10 mouse cellular contexts compared by ENCODE assay signal in genomic region chr7:30295103-30295502, GRCm38 (mm10). TPM values are rescaled to one million over a fixed set of nuclear protein-coding genes. Genes with fewer than 3 reads are reported as not detected.
DNase-seq lines count a peak whose midpoint lies in the region; ATAC-seq lines count a peak whose summit lies in the region.
"Had no signal": no experiment of that assay in that cellular context is flagged by ENCODE, and none has a peak within 500 bp of the region (broad histone marks: within the 10 kb centered on the region; RNA-seq: fewer than 3 reads in every experiment).

No protein-coding gene starts in this region.

- no peaks in the 10 kb centered on the region for H3K27me3 ChIP-seq in heart, embryonic 16.5 days (ENCODE audit: control insufficient read depth, insufficient read depth, low read length)
- H3K27me3 ChIP-seq in liver, embryonic 12.5 days (replicated peaks): peaks cover 20% of the 10 kb centered on the region
- H3K27me3 ChIP-seq: forebrain, embryonic 15.5 days; limb, embryonic 13.5 days had no signal

- peak; percentile 59; the same call in 1 of the 2 replicates for ATAC-seq in heart, embryonic 16.5 days (replicated peaks; ENCODE audit: extremely low read depth, insufficient read depth, low FRiP score)
- no peak for ATAC-seq in inflammation-experienced regulatory T-cells, adult 6 months
- no peak for ATAC-seq in liver, embryonic 12.5 days
- ATAC-seq: forebrain, embryonic 15.5 days had no signal

- H3K9ac ChIP-seq in heart, embryonic 16.5 days (ENCODE audit: low read length): no peak overlapping the region
- no peak overlapping the region for H3K9ac ChIP-seq in liver, embryonic 12.5 days
- H3K9ac ChIP-seq: forebrain, embryonic 15.5 days; limb, embryonic 13.5 days had no signal

- no peak overlapping the region for H3K27ac ChIP-seq in heart, embryonic 16.5 days (ENCODE audit: low read length)
- H3K27ac ChIP-seq in liver, embryonic 12.5 days: no peak overlapping the region
- H3K27ac ChIP-seq: forebrain, embryonic 15.5 days; limb, embryonic 13.5 days had no signal

- H3K4me2 ChIP-seq in heart, embryonic 16.5 days (ENCODE audit: low read depth, low read length): no peak overlapping the region
- no peak overlapping the region for H3K4me2 ChIP-seq in liver, embryonic 12.5 days
- H3K4me2 ChIP-seq: limb, embryonic 13.5 days had no signal

- no peaks in the 10 kb centered on the region for H3K36me3 ChIP-seq in heart, embryonic 16.5 days (ENCODE audit: control insufficient read depth, insufficient read depth)
- no peaks in the 10 kb centered on the region for H3K36me3 ChIP-seq in liver, embryonic 12.5 days

- 26% methylated on average over 10 of the region's 10 CpGs for WGBS in heart, embryonic 16.5 days
- WGBS in liver, embryonic 12.5 days (ENCODE audit: insufficient replicate concordance): 44% methylated on average over 10 of the region's 10 CpGs

- 0 out of 2 replicates have a peak, but pooled peaks cover 2% of the 10 kb centered on the region for H3K4me1 ChIP-seq in heart, embryonic 16.5 days (ENCODE audit: control insufficient read depth, insufficient read depth, low read length)
- 0 out of 2 replicates have a peak, but pooled peaks cover 5% of the 10 kb centered on the region for H3K4me1 ChIP-seq in liver, embryonic 12.5 days

- intact Hi-C loops in left cerebral cortex, postnatal 14 days (cut with DNase I): no loop called here

- DNase-seq in left cerebral cortex, adult 18-20 months (ENCODE audit: low spot score in 2 of 2): peak; percentile 47 to 51
- no peak for DNase-seq in left cerebral cortex, postnatal 14 days (ENCODE audit: low spot score in 2 of 2)
- DNase-seq in NIH3T3 (ENCODE audit: low read depth): peak; percentile 74
- DNase-seq in cerebellum, adult 11 months: peak; percentile 93
- no peak for DNase-seq in thymus, postnatal 10 days (ENCODE audit: low spot score in 2 of 2)

- no peak overlapping the region for H3K4me3 ChIP-seq in heart, embryonic 16.5 days (ENCODE audit: low read length)
- H3K4me3 ChIP-seq in liver, embryonic 12.5 days: no peak overlapping the region
- H3K4me3 ChIP-seq: forebrain, embryonic 15.5 days; limb, embryonic 13.5 days had no signal

- H3K9me3 ChIP-seq in heart, embryonic 16.5 days (replicated peaks; ENCODE audit: control insufficient read depth, low read length): no peaks in the 10 kb centered on the region
- no peaks in the 10 kb centered on the region for H3K9me3 ChIP-seq in liver, embryonic 12.5 days (replicated peaks)
- H3K9me3 ChIP-seq: forebrain, embryonic 15.5 days; limb, embryonic 13.5 days had no signal

RNA-seq across cellular contexts. Expression of gene Clip3, which starts 3.6 kb away (rescaled TPM):
- total RNA-seq in left cerebral cortex, adult 18-20 months (2021): 100 to 1,000 TPM; 443 to 457 TPM
- 100 to 1,000 TPM; 499 to 503 TPM for total RNA-seq in left cerebral cortex, postnatal 14 days (2021)
- 7.0 and 8.0 TPM in 2 replicates for polyA plus RNA-seq in heart, embryonic 16.5 days (2015; fragmentation: Nextera tagmentation; extraction: Ambion mirVana)
- polyA plus RNA-seq in inflammation-experienced regulatory T-cells, adult 6 months (2017; shearing (Covaris generic)): 1 to 10 TPM; 3.6 to 7.0 (median 5.8) TPM
- 3.2 and 4.8 TPM in 2 replicates for polyA plus RNA-seq in liver, embryonic 12.5 days (2016; fragmentation: Nextera tagmentation; extraction: Ambion mirVana)

RNA-seq across cellular contexts. Expression of gene Alkbh6, which starts 13.4 kb away (rescaled TPM):
- total RNA-seq in left cerebral cortex, adult 18-20 months (2021): 10 to 100 TPM; 67.0 to 68.5 TPM
- 10 to 100 TPM; 53.4 to 55.3 TPM for total RNA-seq in left cerebral cortex, postnatal 14 days (2021)
- 62.0 and 67.1 TPM in 2 replicates for polyA plus RNA-seq in heart, embryonic 16.5 days (2015; fragmentation: Nextera tagmentation; extraction: Ambion mirVana)
- polyA plus RNA-seq in inflammation-experienced regulatory T-cells, adult 6 months (2017; shearing (Covaris generic)): 100 to 1,000 TPM in 2 of 3 experiments, 10 to 100 TPM in 1; 69.8 to 178 (median 155) TPM
- 24.2 and 24.5 TPM in 2 replicates for polyA plus RNA-seq in liver, embryonic 12.5 days (2016; fragmentation: Nextera tagmentation; extraction: Ambion mirVana)

RNA-seq across cellular contexts. Expression of gene Wdr62, which starts 14.9 kb away (rescaled TPM):
- total RNA-seq in left cerebral cortex, adult 18-20 months (2021): 1 to 10 TPM; 1.1 to 1.9 TPM
- 1 to 10 TPM; 1.2 to 2.0 TPM for total RNA-seq in left cerebral cortex, postnatal 14 days (2021)
- polyA plus RNA-seq in heart, embryonic 16.5 days (2015; fragmentation: Nextera tagmentation; extraction: Ambion mirVana): 6.9 and 8.1 TPM in 2 replicates
- 1 to 10 TPM; 1.5 to 5.3 (median 1.5) TPM for polyA plus RNA-seq in inflammation-experienced regulatory T-cells, adult 6 months (2017; shearing (Covaris generic))
- 11.5 and 11.9 TPM in 2 replicates for polyA plus RNA-seq in liver, embryonic 12.5 days (2016; fragmentation: Nextera tagmentation; extraction: Ambion mirVana)

RNA-seq across cellular contexts. Expression of gene Thap8, which starts 15.2 kb away (rescaled TPM):
- total RNA-seq in left cerebral cortex, adult 18-20 months (2021): under 1 TPM; 0.26 to 0.37 TPM
- total RNA-seq in left cerebral cortex, postnatal 14 days (2021): under 1 TPM in 1 of 2 experiments, not detected in 1; 0.26 TPM
- polyA plus RNA-seq in heart, embryonic 16.5 days (2015; fragmentation: Nextera tagmentation; extraction: Ambion mirVana): 0.29 and 0.47 TPM in 2 replicates
- under 1 TPM; 0.26 to 0.70 (median 0.26) TPM for polyA plus RNA-seq in inflammation-experienced regulatory T-cells, adult 6 months (2017; shearing (Covaris generic))
- polyA plus RNA-seq in liver, embryonic 12.5 days (2016; fragmentation: Nextera tagmentation; extraction: Ambion mirVana): 0.28 TPM in 1 of 2 replicates, not detected in the other

RNA-seq across cellular contexts. Expression of gene Syne4, which starts 19.5 kb away (rescaled TPM):
- total RNA-seq in left cerebral cortex, adult 18-20 months (2021): 10 to 100 TPM; 13.8 to 15.6 TPM
- total RNA-seq in left cerebral cortex, postnatal 14 days (2021): 1 to 10 TPM; 6.9 to 8.2 TPM
- polyA plus RNA-seq in heart, embryonic 16.5 days (2015; fragmentation: Nextera tagmentation; extraction: Ambion mirVana): 9.2 and 10.0 TPM in 2 replicates
- 10 to 100 TPM in 1 of 3 experiments, 1 to 10 TPM in 2; 4.3 to 14.7 (median 6.4) TPM for polyA plus RNA-seq in inflammation-experienced regulatory T-cells, adult 6 months (2017; shearing (Covaris generic))
- 11.7 and 12.1 TPM in 2 replicates for polyA plus RNA-seq in liver, embryonic 12.5 days (2016; fragmentation: Nextera tagmentation; extraction: Ambion mirVana)

Comparison
In these comparisons a context has a peak if more than half of its experiments do, and no peak if none do; other contexts are left out.
1. DNase-seq: peak in left cerebral cortex, adult 18-20 months (2 of 2), NIH3T3 (single experiment) and cerebellum, adult 11 months (single experiment); none in left cerebral cortex, postnatal 14 days (0 of 2) and thymus, postnatal 10 days (0 of 2).